Mouse (Mus musculus) forebrain, embryonic 16.5 days (tissue): ENCODE results near the gene Spdya. TPM values are rescaled to one million over a fixed set of nuclear protein-coding genes. Genes with fewer than 3 reads are reported as not detected.
"Not testable (repeated sequence)": the region's sequence is repeated elsewhere in the genome, so short reads cannot be mapped to it uniquely, and the experiment has no call there.

Source experiments
- ATAC-seq: fragments of 200-750 bp; cut with Nextera tagmentation; 2 replicates; pipeline ENCODE4 v1.8.0; 2017; ENCODE audit warnings: mild to moderate bottlenecking, moderate library complexity
- H3K27ac ChIP-seq: fragments of 300-500 bp; sonication (generic); 2 replicates; pipeline ENCODE4 v1.5.1; 2014; ENCODE audit warnings: low read length, control low read depth
- H3K27me3 ChIP-seq: fragments of 300-500 bp; sonication (generic); replicated peaks from 2 replicates; pipeline ENCODE4 v1.6.1; 2014; ENCODE audit warnings: low read length; ENCODE audit not compliant: control insufficient read depth, insufficient read depth
- H3K36me3 ChIP-seq: fragments of 300-500 bp; sonication (generic); 2 replicates; pipeline ENCODE4 v1.6.1; 2014; ENCODE audit not compliant: control insufficient read depth, insufficient read depth
- H3K4me1 ChIP-seq: fragments of 300-500 bp; sonication (generic); replicated peaks from 2 replicates; pipeline ENCODE4 v1.6.1; 2014; ENCODE audit warnings: low read length; ENCODE audit not compliant: control insufficient read depth, insufficient read depth
- H3K4me2 ChIP-seq: fragments of 300-500 bp; sonication (generic); 2 replicates; pipeline ENCODE4 v1.6.1; 2014; ENCODE audit warnings: mild to moderate bottlenecking, low read length, control low read depth
- H3K4me3 ChIP-seq: fragments of 300-500 bp; sonication (generic); replicated peaks from 2 replicates; pipeline ENCODE4 v1.5.1; 2014; ENCODE audit warnings: mild to moderate bottlenecking, low read length, control low read depth
- H3K9ac ChIP-seq: fragments of 300-500 bp; sonication (generic); replicated peaks from 2 replicates; pipeline ENCODE4 v1.6.1; 2014; ENCODE audit warnings: low read depth, low read length, control low read depth
- H3K9me3 ChIP-seq: fragments of 300-500 bp; sonication (generic); 2 replicates; pipeline ENCODE4 v1.6.1; 2016; ENCODE audit warnings: low read length; ENCODE audit not compliant: control insufficient read depth
- WGBS: fragments of 180-500 bp; shearing (Covaris S2); extraction: QIAGEN DNeasy Blood & Tissue Kit; methylation state at CpG from one replicate; pipeline ENCODE4 v1.1.7; 2014; 5-methylcytosine and 5-hydroxymethylcytosine counted together
- polyA plus RNA-seq: library from polyadenylated mRNA; unstranded; fragments of >200 nt; fragmentation: Nextera tagmentation; extraction: Ambion mirVana; gene quantifications from 2 replicates; pipeline ENCODE4 v1.2.1, GENCODE M21; 2015

Spdya gene
- polyA plus RNA-seq, 1 experiment from 2014 or later, result 1.6 TPM

DNA sequence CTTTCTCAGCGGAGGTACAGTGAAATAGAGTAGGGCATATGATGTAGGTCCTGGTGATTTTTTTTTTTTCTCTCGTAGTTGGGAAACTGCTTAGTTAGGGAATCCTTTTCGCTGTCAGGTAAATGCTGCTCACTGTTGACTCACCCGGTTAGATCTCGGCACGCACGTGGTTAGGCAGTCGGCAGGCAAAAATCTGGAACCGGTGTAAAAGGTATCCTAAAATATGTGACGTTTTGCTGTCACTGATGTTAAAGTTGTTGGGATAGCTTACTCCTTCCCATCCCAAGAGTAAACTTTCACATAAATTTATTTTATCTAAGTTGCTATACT lies 65.1 kb downstream of the Spdya start:
- Histone ChIP-seq H3K36me3 (no peaks in the 10 kb centered on the region), H3K9me3 (no peaks in the 10 kb centered on the region), H3K27me3 (no peaks in the 10 kb centered on the region), H3K4me1 (peaks cover 17% of the 10 kb centered on the region), H3K4me2 (peak overlapping the region; percentile 93), H3K4me3 (peak overlapping the region; percentile 89), H3K9ac (peak overlapping the region; percentile 81), H3K27ac (no peak overlapping the region)
- under 1% methylated on average over 10 of the region's 10 CpGs for WGBS
- ATAC-seq, result no peak

DNA sequence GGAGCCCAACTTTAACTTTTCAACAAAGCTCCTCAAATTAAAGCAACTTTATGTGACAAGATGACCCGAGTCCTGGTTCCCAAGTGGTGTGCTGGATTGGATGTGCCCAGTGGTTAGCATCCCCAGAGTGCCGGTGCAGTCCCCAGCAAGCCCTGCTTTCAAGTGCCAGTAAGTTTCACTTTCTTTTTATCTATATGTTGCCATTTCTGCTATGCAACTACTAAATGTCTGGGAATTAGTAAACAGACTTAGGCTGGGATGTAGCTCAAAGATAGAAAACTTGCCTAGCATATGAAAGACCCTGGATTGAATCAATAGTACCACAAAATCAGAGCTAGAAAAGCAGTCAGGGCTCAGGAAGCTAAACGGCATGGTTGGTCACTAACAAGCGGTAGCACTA lies 66.1 kb downstream of the Spdya start:
- Histone ChIP-seq H3K4me3 (no peak overlapping the region), H3K4me2 (no peak overlapping the region; the same call in 1 of the 2 replicates), H3K36me3 (no peaks in the 10 kb centered on the region), H3K27me3 (no peaks in the 10 kb centered on the region), H3K27ac (no peak overlapping the region), H3K9me3 (no peaks in the 10 kb centered on the region), H3K4me1 (peaks cover 17% of the 10 kb centered on the region), H3K9ac (no peak overlapping the region)
- ATAC-seq, result no peak
- WGBS, result 79% methylated on average over 4 of the region's 4 CpGs

DNA sequence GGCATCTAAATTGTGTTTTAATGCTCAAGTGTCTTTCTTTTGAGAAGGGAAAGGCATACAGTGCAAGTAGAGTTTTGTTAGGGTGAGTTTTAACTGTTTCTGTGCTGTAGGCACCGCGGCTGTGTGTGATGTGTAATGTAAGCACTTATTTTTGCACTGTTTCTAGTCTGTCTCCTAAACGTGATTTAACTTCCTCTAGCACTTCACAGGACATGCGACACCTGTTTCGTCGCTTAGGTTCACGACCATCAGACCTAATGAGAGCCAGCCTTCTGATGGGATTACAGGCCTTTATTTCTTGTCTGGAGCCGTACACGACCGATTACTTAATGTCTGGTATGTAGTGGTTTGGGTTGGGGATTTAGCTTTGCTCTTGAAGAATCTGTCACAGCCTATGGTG lies 79.9 kb downstream of the Spdya start:
- Histone ChIP-seq H3K9ac (no peak overlapping the region), H3K4me2 (no peak overlapping the region), H3K4me1 (no peaks in the 10 kb centered on the region), H3K9me3 (no peaks in the 10 kb centered on the region), H3K27me3 (no peaks in the 10 kb centered on the region), H3K4me3 (no peak overlapping the region), H3K36me3 (peaks cover 22% of the 10 kb centered on the region), H3K27ac (no peak overlapping the region)
- WGBS, result 91% methylated on average over 10 of the region's 10 CpGs
- ATAC-seq, result no peak

DNA sequence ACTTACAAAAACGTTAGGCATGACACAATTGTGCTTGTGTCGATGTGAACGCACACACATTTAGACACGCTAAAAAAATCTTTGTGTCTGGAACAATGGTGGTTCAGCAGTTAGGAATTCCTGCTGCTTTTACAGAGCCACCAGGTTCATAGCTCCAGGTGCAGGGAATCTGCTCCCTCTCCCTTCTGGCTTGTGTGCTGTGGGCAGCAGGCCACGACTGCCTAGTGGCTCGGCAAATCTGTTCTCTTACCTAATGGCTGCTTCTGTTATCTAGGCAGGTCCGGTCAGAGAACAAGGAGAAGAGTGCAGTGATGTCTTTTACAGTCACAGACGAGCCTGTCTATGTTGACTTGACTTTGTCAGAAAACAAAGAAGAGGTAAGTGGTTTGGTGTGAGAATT lies 81.5 kb downstream of the Spdya start:
- peaks cover 22% of the 10 kb centered on the region for H3K36me3 ChIP-seq
- H3K4me3 ChIP-seq, result no peak overlapping the region
- H3K27ac ChIP-seq, result no peak overlapping the region
- H3K4me2 ChIP-seq, result no peak overlapping the region
- ATAC-seq, result no peak
- H3K9ac ChIP-seq, result no peak overlapping the region
- no peaks in the 10 kb centered on the region for H3K4me1 ChIP-seq
- H3K27me3 ChIP-seq, result no peaks in the 10 kb centered on the region
- WGBS, result 86% methylated on average over 8 of the region's 8 CpGs
- H3K9me3 ChIP-seq, result no peaks in the 10 kb centered on the region

DNA sequence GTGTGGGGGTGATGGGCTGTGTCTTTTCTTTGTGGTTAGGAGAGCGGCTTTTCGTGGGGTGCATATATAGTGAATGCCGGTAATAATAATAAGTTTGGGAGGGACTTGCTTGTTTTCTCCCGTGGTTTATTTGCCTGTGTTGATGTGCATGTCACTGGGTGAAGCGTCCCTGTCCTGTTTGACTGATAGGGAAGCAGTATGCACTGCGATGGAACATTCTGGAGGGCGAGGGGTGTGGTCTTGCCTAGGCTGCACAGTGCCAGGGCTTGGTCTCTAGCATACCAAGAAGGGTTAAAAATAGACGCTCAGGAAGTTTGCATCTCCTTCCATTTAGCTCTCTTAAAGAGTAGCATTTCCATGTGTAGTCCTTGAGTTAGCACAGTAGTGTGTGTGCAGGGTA lies 84.9 kb downstream of the Spdya start:
- Histone ChIP-seq H3K9me3 (no peaks in the 10 kb centered on the region), H3K4me1 (no peaks in the 10 kb centered on the region), H3K27ac (no peak overlapping the region), H3K4me3 (no peak overlapping the region), H3K27me3 (no peaks in the 10 kb centered on the region), H3K9ac (no peak overlapping the region), H3K36me3 (peaks cover 22% of the 10 kb centered on the region), H3K4me2 (no peak overlapping the region)
- WGBS, result 92% methylated on average over 8 of the region's 8 CpGs
- ATAC-seq, result no peak

DNA sequence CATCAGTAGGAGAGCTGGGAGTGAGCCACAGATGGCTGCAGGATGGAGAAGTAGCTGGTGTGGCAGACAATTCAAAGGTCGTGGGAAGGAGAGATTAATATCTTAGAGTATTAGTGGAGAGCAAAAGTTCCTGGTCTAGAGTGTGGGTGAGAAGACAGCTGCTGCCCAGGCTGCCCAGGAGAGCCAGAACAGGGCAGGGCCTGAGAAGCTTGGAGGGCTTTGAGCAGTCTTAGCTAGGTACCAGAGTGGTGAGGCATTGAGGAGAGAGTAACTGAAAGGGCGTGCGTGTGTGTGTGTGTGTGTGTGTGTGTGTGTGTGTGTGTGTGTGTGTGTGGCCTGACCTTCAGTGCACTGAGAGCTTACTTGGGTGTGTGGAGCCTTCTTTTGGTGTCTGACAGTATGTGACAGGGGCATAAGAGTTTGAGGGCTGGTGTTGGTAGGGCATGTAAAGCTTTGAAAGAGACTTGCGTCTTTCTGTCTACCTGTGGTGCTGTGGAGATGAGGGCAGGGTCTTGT lies 85.9 kb downstream of the Spdya start:
- Histone ChIP-seq H3K4me2 (no peak overlapping the region), H3K9me3 (no peaks in the 10 kb centered on the region), H3K27me3 (no peaks in the 10 kb centered on the region), H3K9ac (no peak overlapping the region), H3K4me1 (no peaks in the 10 kb centered on the region), H3K27ac (no peak overlapping the region), H3K36me3 (peaks cover 25% of the 10 kb centered on the region), H3K4me3 (no peak overlapping the region)
- 95% methylated on average over 4 of the region's 4 CpGs for WGBS
- ATAC-seq, result no peak

DNA sequence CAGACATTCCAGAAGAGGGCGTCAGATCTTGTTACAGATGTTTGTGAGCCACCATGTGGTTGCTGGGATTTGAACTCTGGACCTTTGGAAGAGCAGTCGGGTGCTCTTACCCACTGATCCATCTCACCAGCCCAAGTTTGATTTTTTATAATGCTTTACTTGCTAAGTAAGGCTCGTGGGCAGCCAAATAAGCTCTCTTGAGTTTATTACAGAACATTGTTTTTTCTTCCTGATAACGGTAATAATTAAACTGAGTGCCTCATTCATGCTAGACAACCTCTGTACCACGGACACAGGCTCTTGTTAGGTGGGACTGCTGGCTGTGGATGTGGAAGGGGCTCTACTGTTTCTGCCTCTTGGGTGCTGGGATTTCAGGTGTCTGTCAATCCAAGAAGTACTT lies 87.2 kb downstream of the Spdya start:
- H3K4me1 ChIP-seq, H3K9ac ChIP-seq, H3K27me3 ChIP-seq, H3K4me3 ChIP-seq, H3K4me2 ChIP-seq, ATAC-seq, H3K27ac ChIP-seq, H3K9me3 ChIP-seq: not testable (repeated sequence)
- peaks cover 29% of the 10 kb centered on the region for H3K36me3 ChIP-seq
- WGBS, result 82% methylated on average over 5 of the region's 5 CpGs

Other genes starting within 250 kb of the Spdya start
- 1.2 and 1.4 TPM in 2 replicates for gene Emilin2, start 240.1 kb upstream of the Spdya start, polyA plus RNA-seq
- gene Gm4707, start 92.1 kb upstream of the Spdya start, polyA plus RNA-seq, result 1.8 and 3.5 TPM in 2 replicates
- gene Smchd1, start 76.7 kb upstream of the Spdya start, polyA plus RNA-seq, result 53.4 and 54.1 TPM in 2 replicates
- 17.7 and 21.1 TPM in 2 replicates for gene Ndc80, start 25.2 kb upstream of the Spdya start, polyA plus RNA-seq
- gene Wdr43, start 63.8 kb downstream of the Spdya start, polyA plus RNA-seq, result 61.1 and 61.9 TPM in 2 replicates
- gene Togaram2, start 121.2 kb downstream of the Spdya start, polyA plus RNA-seq, result 0.54 and 0.60 TPM in 2 replicates
- gene Pcare, start 200.8 kb downstream of the Spdya start, polyA plus RNA-seq, result not detected in 2 replicates
- gene Clip4, start 216.4 kb downstream of the Spdya start, polyA plus RNA-seq, result 10.8 and 10.9 TPM in 2 replicates